Mouse (Mus musculus): Measurements from ENCODE around the gene Gal. TPM values are rescaled to one million over a fixed set of nuclear protein-coding genes. Genes with fewer than 3 reads are reported as not detected.

Gene Gal
- polyA plus RNA-seq, 1 experiment from 2014 or later, result 8.0 TPM

DNA sequence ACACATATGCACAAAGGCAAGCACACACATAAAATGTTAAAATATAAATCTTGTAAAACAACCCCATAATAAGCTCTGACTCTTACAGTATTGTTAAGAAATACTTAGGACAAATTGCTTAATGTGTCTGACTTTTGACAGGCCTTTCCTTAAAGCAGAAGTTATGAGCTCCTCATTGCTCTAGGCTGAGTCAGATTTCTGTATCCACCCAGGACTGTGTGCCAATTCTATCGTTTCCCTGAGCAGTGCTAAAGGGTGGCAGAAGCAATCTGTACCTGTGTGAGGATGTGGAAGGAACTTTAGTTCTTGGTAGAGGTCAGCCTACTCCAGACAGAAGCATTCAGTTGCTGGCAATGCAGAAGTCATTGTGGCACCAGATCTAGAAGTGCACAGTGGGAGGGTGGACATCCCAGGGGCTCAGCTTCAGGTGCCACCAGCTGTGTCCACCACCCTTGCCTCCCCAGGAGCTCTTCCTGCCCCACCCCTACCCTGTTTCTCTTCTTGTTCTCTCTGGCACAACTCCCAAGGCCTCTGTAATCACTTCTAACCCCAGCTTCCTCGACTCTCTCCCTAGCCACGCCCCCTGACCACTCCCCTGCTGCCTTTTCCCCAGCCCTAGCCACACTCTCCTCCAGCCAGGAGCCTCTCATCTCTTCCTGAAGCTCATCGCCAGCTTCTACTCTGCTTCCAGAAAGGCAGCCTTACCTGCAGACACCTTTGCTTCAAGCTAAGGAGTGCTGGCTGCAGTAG, 37.2 kb downstream of the Gal start:
- Histone ChIP-seq H3K9ac (ENCODE audit: low read length) (no peak overlapping the region), H3K4me1 (ENCODE audit: control insufficient read depth in 2 of 2, insufficient read depth in 2 of 2, low read length in 2 of 2) (peaks cover 0 to 5% of the 10 kb centered on the region in 2 experiments; a peak in 1 of 4 replicates), H3K4me2 (ENCODE audit: low read length) (no peak overlapping the region), H3K27ac (replicated peaks in 1 of 2; ENCODE audit: control insufficient read depth in 1 of 2, insufficient read depth in 1 of 2, low read depth in 2 of 2, low read length in 2 of 2) (no peak overlapping the region), H3K27me3 (ENCODE audit: control insufficient read depth, insufficient read depth, low read length) (no peaks in the 10 kb centered on the region), H3K9me3 (ENCODE audit: control insufficient read depth, low read length) (no peaks in the 10 kb centered on the region), H3K36me3 (ENCODE audit: control insufficient read depth, insufficient read depth, low read length) (peaks cover 96% of the 10 kb centered on the region), H3K4me3 (ENCODE audit: control insufficient read depth in 1 of 2, insufficient read depth in 1 of 2, low read depth in 1 of 2, low read length in 2 of 2) (no peak overlapping the region)
- 23% methylated on average over 4 of the region's 4 CpGs for WGBS
- no peak for ATAC-seq (ENCODE audit: insufficient number of reproducible peaks, insufficient read depth, low FRiP score, low read depth)

DNA sequence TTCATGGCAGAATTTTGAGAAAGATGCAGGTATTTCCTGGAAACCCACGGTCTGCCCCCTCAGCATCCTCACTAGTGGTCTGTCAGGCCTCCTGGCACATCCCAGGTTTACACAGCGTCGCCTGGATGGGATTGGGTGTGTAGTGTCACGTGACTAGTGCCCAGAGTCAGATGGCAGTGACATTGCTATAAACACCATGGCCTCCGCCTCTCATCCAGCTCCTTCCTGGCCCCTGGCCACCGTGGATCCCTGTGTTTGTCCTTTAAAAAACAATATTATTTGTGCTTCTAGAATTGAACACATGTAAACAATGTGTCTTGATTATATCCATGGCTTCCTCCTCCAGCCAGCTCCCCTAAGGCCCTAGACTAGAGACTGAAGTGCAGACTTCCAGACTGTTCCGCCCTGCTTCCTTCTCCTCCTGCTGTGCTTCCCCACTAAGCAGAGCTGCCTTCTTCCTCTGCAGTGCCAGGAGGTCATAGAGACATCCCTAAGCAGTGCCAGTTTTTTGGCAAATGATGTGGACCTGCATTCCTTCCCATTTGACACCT, 38.3 kb downstream of the Gal start:
- no peak for ATAC-seq (ENCODE audit: insufficient number of reproducible peaks, insufficient read depth, low FRiP score, low read depth)

DNA sequence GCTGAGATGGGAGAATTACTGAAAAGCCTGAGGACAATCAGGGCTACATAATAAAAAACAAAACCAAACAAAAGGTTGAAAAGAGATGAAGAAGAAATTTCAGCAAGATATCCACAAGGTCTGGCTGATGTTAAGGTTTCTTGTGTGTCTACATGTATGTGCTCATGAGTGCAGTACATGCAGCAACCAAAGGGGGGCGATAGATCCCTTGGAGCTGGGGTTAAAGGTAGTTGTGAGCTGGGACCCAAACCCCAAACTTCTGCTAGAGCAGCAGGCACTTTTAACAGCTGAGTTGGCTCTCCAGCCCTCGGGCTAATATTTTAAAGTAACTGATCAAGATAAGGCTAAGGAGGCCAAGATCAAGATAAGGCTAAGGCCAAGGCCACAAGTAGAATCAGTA, 40.3 kb downstream of the Gal start:
- H3K27me3 ChIP-seq (ENCODE audit: control insufficient read depth, insufficient read depth, low read length), result no peaks in the 10 kb centered on the region
- no peak for ATAC-seq (ENCODE audit: insufficient number of reproducible peaks, insufficient read depth, low FRiP score, low read depth)
- 58% methylated on average over 2 of the region's 2 CpGs for WGBS
- H3K27ac ChIP-seq (replicated peaks in 1 of 2; ENCODE audit: control insufficient read depth in 1 of 2, insufficient read depth in 1 of 2, low read depth in 2 of 2, low read length in 2 of 2), result no peak overlapping the region
- no peak overlapping the region for H3K9ac ChIP-seq (ENCODE audit: low read length)
- no peak overlapping the region for H3K4me3 ChIP-seq (ENCODE audit: control insufficient read depth in 1 of 2, insufficient read depth in 1 of 2, low read depth in 1 of 2, low read length in 2 of 2)
- H3K4me2 ChIP-seq (ENCODE audit: low read length), result no peak overlapping the region
- peaks cover 0 to 5% of the 10 kb centered on the region in 2 experiments; a peak in 1 of 4 replicates for H3K4me1 ChIP-seq (ENCODE audit: control insufficient read depth in 2 of 2, insufficient read depth in 2 of 2, low read length in 2 of 2)
- H3K36me3 ChIP-seq (ENCODE audit: control insufficient read depth, insufficient read depth, low read length), result peaks cover 96% of the 10 kb centered on the region
- H3K9me3 ChIP-seq (ENCODE audit: control insufficient read depth, low read length), result no peaks in the 10 kb centered on the region

More for the DNA sequence above, 38.3 kb downstream of the Gal start:
- Histone ChIP-seq H3K4me1 (ENCODE audit: control insufficient read depth in 2 of 2, insufficient read depth in 2 of 2, low read length in 2 of 2) (peaks cover 0 to 5% of the 10 kb centered on the region in 2 experiments; a peak in 1 of 4 replicates), H3K9me3 (ENCODE audit: control insufficient read depth, low read length) (no peaks in the 10 kb centered on the region), H3K4me3 (ENCODE audit: control insufficient read depth in 1 of 2, insufficient read depth in 1 of 2, low read depth in 1 of 2, low read length in 2 of 2) (no peak overlapping the region), H3K9ac (ENCODE audit: low read length) (no peak overlapping the region), H3K36me3 (ENCODE audit: control insufficient read depth, insufficient read depth, low read length) (peaks cover 96% of the 10 kb centered on the region), H3K27me3 (ENCODE audit: control insufficient read depth, insufficient read depth, low read length) (no peaks in the 10 kb centered on the region), H3K4me2 (ENCODE audit: low read length) (no peak overlapping the region), H3K27ac (replicated peaks in 1 of 2; ENCODE audit: control insufficient read depth in 1 of 2, insufficient read depth in 1 of 2, low read depth in 2 of 2, low read length in 2 of 2) (no peak overlapping the region)
- WGBS, result 73% methylated on average over 7 of the region's 7 CpGs

DNA sequence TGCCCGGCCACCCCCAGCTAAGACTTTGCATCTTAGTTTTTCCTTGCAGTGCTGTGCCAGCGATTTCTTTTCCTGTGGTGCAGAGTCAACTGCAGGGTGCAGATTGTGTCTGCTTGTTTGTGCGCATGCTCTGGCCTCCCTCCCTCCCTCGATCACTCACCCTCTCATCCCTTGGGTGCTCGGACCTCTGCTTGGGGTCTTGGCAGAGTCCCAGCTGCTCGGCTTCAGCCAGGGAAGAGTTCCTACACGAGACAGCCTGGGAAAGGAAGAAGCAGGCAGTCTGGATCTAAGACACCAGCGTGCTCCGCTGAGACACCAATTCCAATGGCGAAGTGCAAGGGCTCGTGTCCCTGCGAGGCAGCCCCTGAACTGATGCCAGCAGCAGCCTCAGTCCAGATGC, 41.0 kb downstream of the Gal start:
- Histone ChIP-seq H3K27me3 (ENCODE audit: control insufficient read depth, insufficient read depth, low read length) (no peaks in the 10 kb centered on the region), H3K4me3 (ENCODE audit: control insufficient read depth in 1 of 2, insufficient read depth in 1 of 2, low read depth in 1 of 2, low read length in 2 of 2) (no peak overlapping the region), H3K9me3 (ENCODE audit: control insufficient read depth, low read length) (no peaks in the 10 kb centered on the region), H3K4me1 (ENCODE audit: control insufficient read depth in 2 of 2, insufficient read depth in 2 of 2, low read length in 2 of 2) (peaks cover 0 to 5% of the 10 kb centered on the region in 2 experiments; a peak in 1 of 4 replicates), H3K9ac (ENCODE audit: low read length) (no peak overlapping the region), H3K36me3 (ENCODE audit: control insufficient read depth, insufficient read depth, low read length) (peaks cover 96% of the 10 kb centered on the region), H3K4me2 (ENCODE audit: low read length) (no peak overlapping the region), H3K27ac (replicated peaks in 1 of 2; ENCODE audit: control insufficient read depth in 1 of 2, insufficient read depth in 1 of 2, low read depth in 2 of 2, low read length in 2 of 2) (no peak overlapping the region)
- ATAC-seq (ENCODE audit: insufficient number of reproducible peaks, insufficient read depth, low FRiP score, low read depth), result no peak
- WGBS, result 60% methylated on average over 12 of the region's 12 CpGs

DNA sequence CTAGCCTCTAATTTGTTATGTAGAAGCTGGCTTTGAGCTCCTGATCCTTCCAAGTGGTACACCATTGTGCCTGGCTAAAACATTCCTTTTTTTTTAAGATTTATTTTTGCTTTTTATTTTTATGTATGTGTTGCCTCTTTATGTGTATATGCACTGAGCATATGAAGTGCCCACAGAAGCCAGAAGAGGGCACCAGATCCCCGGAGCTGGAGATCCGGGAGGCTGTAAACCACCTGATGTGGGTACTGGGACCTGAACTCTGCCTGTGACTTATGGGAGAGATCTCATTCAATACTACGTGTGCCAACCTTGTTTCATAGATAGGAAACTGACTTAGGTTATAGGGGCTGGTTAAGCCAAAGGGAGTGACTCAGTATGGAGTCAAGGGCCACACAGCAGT, 46.1 kb downstream of the Gal start:
- no peaks in the 10 kb centered on the region for H3K27me3 ChIP-seq (ENCODE audit: control insufficient read depth, insufficient read depth, low read length)
- WGBS, result 86% methylated on average over 3 of the region's 3 CpGs
- H3K9me3 ChIP-seq (ENCODE audit: control insufficient read depth, low read length), result no peaks in the 10 kb centered on the region; the same call in 1 of the 2 replicates
- H3K4me2 ChIP-seq (ENCODE audit: low read length), result no peak overlapping the region
- H3K9ac ChIP-seq (ENCODE audit: low read length), result no peak overlapping the region
- H3K27ac ChIP-seq (replicated peaks in 1 of 2; ENCODE audit: control insufficient read depth in 1 of 2, insufficient read depth in 1 of 2, low read depth in 2 of 2, low read length in 2 of 2), result no peak overlapping the region
- no peak overlapping the region for H3K4me3 ChIP-seq (ENCODE audit: control insufficient read depth in 1 of 2, insufficient read depth in 1 of 2, low read depth in 1 of 2, low read length in 2 of 2)
- ATAC-seq (ENCODE audit: insufficient number of reproducible peaks, insufficient read depth, low FRiP score, low read depth), result no peak
- H3K36me3 ChIP-seq (ENCODE audit: control insufficient read depth, insufficient read depth, low read length), result peaks cover 94% of the 10 kb centered on the region
- no peaks in the 10 kb centered on the region; a peak in 1 of 4 replicates for H3K4me1 ChIP-seq (ENCODE audit: control insufficient read depth in 2 of 2, insufficient read depth in 2 of 2, low read length in 2 of 2)

DNA sequence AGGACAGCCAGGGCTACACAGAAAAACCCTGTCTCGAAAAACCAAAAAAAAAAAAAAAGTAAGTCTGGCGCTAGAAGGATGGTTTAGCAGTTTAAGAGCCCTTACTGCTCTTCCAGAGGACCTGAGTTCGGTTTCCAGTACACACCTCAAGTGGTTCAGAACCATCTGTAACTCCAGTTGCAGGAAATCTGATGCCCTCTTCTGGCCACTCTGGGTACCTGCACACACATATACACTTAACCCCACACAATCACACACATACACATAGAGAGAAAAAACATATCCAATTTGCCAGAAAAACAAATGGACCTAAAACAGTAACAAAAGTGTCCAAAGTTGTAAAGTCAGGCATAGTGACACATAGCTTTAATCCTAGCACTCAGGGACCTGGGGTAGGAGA, 49.3 kb downstream of the Gal start:
- H3K4me3 ChIP-seq (ENCODE audit: control insufficient read depth in 1 of 2, insufficient read depth in 1 of 2, low read depth in 1 of 2, low read length in 2 of 2), result no peak overlapping the region
- H3K9ac ChIP-seq (ENCODE audit: low read length), result no peak overlapping the region
- no peaks in the 10 kb centered on the region; the same call in 1 of the 2 replicates for H3K9me3 ChIP-seq (ENCODE audit: control insufficient read depth, low read length)
- H3K27me3 ChIP-seq (ENCODE audit: control insufficient read depth, insufficient read depth, low read length), result no peaks in the 10 kb centered on the region
- no peak for ATAC-seq (ENCODE audit: insufficient number of reproducible peaks, insufficient read depth, low FRiP score, low read depth)
- H3K4me2 ChIP-seq (ENCODE audit: low read length), result no peak overlapping the region
- H3K36me3 ChIP-seq (ENCODE audit: control insufficient read depth, insufficient read depth, low read length), result peaks cover 93% of the 10 kb centered on the region
- H3K4me1 ChIP-seq (ENCODE audit: control insufficient read depth in 2 of 2, insufficient read depth in 2 of 2, low read length in 2 of 2), result no peaks in the 10 kb centered on the region
- H3K27ac ChIP-seq (replicated peaks in 1 of 2; ENCODE audit: control insufficient read depth in 1 of 2, insufficient read depth in 1 of 2, low read depth in 2 of 2, low read length in 2 of 2), result no peak overlapping the region
- WGBS, result 89% methylated on average over 3 of the region's 3 CpGs

DNA sequence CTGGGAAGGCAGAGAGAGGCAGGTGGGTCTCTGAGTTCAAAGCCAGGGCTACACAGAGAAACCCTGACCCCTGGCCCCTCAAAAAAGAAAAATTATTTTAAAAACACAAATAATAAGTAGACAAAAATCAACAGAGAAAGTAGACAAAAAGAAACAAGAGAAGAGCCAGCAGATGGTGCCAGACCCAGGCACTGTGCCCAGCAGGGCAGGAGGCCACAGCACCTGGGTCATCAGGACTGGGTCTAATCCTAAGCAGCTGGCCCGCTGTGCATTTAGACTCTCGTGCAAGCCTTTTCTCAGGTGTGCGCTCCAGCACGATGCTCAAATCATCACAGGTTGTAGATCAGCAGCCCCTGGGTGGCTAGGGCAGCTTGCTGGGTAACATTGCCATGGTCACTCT, 50.8 kb downstream of the Gal start:
- no peaks in the 10 kb centered on the region; the same call in 1 of the 2 replicates for H3K9me3 ChIP-seq (ENCODE audit: control insufficient read depth, low read length)
- H3K9ac ChIP-seq (ENCODE audit: low read length), result no peak overlapping the region
- H3K36me3 ChIP-seq (ENCODE audit: control insufficient read depth, insufficient read depth, low read length), result peaks cover 84% of the 10 kb centered on the region
- no peak for ATAC-seq (ENCODE audit: insufficient number of reproducible peaks, insufficient read depth, low FRiP score, low read depth)
- no peaks in the 10 kb centered on the region for H3K4me1 ChIP-seq (ENCODE audit: control insufficient read depth in 2 of 2, insufficient read depth in 2 of 2, low read length in 2 of 2)
- H3K27me3 ChIP-seq (ENCODE audit: control insufficient read depth, insufficient read depth, low read length), result no peaks in the 10 kb centered on the region
- no peak overlapping the region for H3K4me3 ChIP-seq (ENCODE audit: control insufficient read depth in 1 of 2, insufficient read depth in 1 of 2, low read depth in 1 of 2, low read length in 2 of 2)
- H3K27ac ChIP-seq (replicated peaks in 1 of 2; ENCODE audit: control insufficient read depth in 1 of 2, insufficient read depth in 1 of 2, low read depth in 2 of 2, low read length in 2 of 2), result no peak overlapping the region
- 87% methylated on average over 4 of the region's 4 CpGs for WGBS
- H3K4me2 ChIP-seq (ENCODE audit: low read length), result no peak overlapping the region
